Mouse (Mus musculus) erythroblast, adult 5-6 weeks (primary cell): ENCODE data around the gene Dchs2. TPM values are rescaled to one million over a fixed set of nuclear protein-coding genes. Genes with fewer than 3 reads are reported as not detected.

Source experiments
- ATAC-seq: replicated peaks from 2 replicates; pipeline ENCODE4 v1.8.0; 2016; ENCODE audit warnings: moderate number of reproducible peaks, mild to moderate bottlenecking, moderate TSS enrichment, inconsistent platforms; ENCODE audit not compliant: poor library complexity, low FRiP score, severe bottlenecking
- total RNA-seq, 2 experiments: library from RNA; stranded (forward) in 1 of 2; stranded (reverse) in 1 of 2; fragments of 150-400 nt in 1 of 2; fragments of 200-764, 138-1000 nt in 1 of 2; gene quantifications; 2 replicates each; pipeline versions ENCODE4 v1.2.3 to v1.2.4; 2015 to 2017; ENCODE audit warnings: low replicate concordance in 2 of 2

The Dchs2 gene
- total RNA-seq, 2 experiments from 2014 or later, result not detected

DNA sequence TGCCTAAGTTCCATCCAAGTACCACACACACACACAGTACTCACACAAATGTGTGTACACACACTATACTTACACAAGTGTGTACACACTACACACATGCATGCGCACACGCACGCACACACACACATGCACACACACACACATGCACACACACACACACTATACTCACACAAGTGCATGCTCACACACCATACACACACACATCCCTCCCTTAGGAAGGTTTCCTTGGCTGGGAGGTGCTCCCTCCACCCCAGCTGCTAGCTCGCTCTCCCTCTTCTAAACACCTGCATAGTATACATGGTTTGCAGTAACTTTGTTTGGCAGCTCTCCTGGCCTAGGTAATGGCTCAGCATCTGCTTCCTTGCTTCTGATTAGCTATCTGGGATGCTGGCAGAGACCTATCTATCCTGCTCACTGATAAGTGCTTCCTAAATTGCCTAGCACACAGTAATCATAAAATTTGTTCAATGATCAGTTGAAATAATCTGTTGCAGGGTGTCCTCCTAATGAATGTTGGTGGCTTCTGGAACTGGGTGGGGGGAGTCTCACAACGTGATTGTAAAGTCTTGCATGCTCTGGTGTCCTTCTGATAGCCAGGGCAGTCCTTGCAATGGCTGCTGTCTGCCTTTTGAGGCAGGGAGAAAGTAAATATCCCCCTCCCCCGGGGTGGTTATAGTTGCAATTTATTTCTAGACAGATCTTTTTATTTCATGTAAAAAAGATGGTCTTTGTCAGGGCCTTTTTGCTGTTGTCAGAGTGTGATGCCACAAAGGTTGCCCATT lies 19.7 kb downstream of the Dchs2 start:
- no peak for ATAC-seq

DNA sequence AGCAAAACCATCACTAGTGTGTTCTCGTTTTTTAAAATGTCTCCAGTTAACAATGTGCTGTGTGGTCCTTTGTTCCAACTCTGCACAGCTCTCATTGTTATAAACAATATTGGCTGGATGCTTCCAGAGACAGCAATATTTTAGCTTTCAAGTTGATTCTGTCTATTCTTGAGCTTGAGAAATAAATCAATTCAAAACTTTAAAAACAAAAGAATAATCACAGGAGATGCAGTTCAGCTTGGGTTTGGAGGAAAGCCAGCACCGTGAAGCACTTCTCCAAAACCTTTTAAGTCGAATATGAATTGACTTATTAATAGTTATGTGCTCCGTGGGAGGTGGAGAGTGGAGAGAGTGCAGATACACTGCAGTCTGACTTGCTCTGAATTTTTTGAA lies 20.3 kb downstream of the Dchs2 start:
- ATAC-seq, result no peak

DNA sequence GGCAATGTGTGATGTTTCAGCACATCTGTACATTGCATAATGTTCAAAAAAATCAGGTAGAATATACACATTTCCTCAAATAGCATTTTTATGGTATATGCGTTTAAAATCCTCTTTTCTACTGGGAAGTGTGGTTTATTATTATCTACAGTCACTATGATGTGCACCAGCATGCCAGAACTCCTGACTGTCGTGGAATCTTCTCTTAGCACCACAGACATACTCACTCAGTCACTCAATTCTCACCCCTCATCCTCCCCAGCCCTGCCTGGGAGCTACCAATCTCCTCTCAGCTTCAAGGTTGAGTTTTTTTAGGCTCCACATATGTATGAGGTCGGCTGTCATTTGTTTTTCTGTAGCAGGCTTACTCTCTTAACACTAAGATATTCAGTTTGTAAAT lies 20.8 kb downstream of the Dchs2 start:
- ATAC-seq, result no peak

DNA sequence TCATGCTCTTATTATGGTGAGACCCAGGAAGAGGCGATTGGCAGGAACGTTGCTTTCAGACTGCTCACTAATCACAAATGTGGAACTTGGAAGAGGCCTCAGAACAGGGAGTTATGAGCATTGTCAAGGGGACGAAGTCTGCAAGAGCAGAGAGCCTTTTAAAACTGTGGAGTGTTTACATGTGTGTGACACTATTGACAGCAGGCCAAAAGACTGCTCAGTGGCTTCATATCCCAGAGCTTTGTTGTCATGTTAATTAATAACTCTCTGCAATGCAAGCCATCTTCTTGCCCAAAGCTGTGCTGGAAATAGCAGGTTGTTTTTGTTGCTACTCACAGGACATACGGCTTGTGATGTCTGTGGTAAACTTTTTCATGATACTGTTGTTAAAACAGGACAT lies 27.9 kb downstream of the Dchs2 start:
- no peak for ATAC-seq

DNA sequence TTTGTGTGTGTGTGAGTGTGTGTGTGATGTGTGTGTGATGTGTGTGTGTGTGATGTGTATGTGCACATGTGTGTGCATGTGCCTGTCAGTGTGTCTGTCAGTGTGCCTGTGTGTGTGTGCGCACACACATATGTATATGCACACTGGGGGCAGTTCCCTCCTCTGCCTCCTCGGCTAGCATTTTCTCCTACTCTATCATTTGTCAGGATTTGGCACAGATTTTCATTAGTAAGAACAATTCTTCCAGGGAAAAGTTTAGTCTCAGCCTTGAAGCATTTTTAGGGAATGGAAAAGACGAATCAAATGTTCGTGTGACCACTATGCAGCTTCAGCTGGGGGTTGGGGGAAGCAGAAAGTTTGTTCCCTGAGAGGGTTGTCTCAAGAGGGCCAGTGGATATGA lies 28.4 kb downstream of the Dchs2 start:
- ATAC-seq, result no peak

DNA sequence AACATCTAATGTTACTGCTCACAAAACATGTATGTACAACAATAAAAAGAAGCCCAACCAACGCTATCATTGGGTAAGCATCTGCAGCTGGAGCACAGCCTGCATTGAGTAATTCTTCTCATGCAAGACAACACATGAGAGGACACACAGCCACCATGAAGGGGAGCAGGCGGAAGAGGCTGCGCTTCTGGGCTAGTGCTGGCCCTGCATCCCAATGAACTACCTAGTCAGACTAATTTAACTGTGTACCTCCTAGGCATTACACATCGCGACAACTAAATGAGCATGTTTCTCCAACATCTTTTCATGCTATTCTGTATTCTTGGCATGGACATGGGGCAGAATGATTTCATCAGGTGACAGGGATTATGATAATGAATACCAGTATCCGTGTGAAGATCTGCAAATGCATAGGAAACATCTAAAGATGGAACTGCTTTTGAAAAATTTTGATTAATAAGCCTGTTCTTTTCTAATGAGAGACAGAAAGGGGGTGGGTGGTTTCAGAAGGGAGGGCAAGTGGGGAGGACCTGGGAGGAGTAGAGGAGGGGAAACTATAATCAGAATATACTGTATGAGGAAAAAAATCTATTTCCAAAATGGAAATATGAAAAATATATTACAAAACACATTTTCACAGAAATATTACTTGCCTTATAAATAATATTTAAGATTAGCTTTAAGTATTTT lies 33.9 kb downstream of the Dchs2 start:
- ATAC-seq, result no peak

DNA sequence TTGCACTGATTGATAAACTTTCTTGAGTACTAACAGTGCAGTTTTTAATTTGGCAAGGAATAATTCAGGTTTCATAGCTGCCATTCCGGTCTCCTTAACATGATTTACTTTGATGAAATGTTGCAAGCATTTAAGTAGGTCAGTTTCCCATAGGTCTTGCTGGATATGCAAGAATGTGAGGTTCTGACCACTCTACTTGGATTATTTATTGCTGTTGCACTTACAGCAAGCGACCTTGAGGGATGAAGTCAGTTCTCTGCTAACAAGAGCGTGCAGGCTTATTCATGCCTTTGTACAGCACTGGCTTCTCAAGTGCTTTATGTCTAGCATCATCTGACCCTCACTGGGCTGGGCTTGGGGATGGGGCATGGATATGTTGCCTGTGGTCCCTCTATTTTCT lies 35.9 kb downstream of the Dchs2 start:
- ATAC-seq, result no peak

DNA sequence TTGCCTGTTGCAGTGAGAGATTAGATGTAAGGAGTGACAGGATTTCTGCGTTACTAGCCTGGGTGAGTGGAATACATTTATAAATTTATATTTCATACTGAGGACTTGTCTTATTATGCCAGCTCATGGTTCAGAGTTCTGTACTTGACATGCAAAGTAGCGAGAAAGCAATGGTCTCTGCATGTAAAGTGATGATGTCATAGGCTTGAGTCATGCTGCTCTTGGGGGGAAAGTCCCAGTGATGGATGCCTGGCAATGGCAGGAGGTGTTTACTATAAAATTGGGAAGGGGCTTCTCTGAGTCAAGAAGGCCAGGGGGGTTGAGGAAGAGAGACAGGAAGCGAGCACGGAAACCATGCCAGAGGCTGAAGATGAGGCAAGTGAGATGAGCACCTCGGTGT lies 57.8 kb downstream of the Dchs2 start:
- no peak for ATAC-seq

DNA sequence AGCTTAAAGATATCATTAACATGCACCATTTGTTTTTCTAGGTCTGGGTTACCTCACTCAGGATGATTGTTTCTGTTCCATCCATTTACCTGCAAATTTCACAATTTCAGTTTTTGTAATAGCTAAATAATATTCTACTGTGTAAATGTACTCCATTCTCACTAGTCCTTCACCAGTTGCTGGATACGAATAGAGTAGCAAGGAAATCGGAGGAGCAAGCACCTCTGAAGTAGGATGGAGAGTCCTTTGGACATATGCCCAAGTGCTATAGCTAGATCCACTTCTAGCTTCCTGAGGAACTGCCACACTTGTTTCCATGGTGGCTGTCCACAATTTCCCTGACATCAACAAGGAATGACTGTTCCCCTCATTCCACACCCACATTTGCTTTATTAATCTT lies 63.5 kb downstream of the Dchs2 start:
- ATAC-seq, result no peak

DNA sequence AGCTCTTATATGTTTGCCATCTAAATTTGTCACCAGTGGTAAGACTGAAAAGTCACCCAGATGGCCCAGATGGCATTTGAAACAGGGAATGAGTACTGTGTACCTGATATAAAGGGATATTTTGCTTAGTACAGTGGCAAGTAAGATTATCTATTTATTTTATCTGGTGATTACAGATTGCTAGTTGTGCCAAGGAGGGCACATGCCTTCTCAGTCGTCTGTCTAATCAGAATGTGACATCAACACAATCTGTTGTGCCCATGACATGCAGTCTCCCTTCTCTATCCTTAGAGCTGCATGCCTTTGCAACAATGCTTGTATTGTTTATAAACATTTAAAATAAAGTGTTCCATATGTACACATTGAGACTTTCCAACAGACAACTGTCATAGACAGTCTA lies 64.7 kb downstream of the Dchs2 start:
- no peak for ATAC-seq

DNA sequence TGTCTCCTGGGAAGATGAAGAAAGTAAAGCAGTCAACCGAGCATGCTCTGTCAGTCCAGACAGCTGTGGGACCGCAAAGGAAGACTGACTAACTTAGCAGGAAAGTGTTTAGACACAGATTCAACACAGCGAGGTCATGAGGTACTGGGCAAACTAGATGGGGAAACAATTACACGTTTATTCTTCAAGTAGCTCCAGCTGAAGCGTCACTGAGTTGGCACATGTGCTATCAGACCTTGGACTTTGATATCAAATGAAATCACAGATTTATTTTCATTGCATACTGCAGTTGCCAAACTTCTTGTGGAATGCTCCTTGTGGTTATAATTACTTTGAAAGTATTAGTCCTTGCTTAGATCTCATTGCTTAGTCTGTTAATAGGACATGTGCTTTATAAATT lies 67.2 kb downstream of the Dchs2 start:
- no peak for ATAC-seq

DNA sequence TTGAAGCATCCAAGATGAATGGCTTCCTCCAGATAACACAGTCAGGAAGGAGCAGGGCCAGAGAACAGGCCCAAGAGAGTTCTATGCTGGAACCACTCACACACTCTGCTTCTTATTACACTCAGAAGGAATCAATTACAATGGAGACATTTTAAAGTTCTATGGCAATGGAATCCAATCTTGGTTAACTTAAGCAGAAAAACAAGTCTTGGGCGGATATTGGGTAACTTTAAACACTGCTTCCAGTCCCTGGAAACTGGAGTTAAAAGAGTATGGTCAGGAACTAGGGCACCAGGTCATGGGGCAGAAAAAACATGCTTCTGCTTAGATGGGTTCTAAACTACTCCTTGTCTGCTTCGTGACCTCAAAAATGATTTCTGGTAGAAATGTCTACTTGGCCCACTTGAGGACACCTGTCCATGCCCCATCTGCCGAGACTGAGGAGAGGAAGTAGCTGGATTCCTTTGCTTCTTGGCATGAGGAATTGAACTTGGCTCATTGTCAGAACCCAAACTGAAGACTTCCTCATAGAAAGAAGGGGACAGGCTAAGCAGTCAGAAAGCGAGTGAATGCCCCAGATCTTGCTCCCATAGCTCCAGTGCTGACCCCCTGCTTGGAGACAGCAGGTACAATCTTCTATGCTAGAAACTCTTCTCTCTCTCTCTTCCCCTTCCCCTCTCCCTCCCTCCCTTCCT lies 73.7 kb downstream of the Dchs2 start:
- no peak for ATAC-seq

DNA sequence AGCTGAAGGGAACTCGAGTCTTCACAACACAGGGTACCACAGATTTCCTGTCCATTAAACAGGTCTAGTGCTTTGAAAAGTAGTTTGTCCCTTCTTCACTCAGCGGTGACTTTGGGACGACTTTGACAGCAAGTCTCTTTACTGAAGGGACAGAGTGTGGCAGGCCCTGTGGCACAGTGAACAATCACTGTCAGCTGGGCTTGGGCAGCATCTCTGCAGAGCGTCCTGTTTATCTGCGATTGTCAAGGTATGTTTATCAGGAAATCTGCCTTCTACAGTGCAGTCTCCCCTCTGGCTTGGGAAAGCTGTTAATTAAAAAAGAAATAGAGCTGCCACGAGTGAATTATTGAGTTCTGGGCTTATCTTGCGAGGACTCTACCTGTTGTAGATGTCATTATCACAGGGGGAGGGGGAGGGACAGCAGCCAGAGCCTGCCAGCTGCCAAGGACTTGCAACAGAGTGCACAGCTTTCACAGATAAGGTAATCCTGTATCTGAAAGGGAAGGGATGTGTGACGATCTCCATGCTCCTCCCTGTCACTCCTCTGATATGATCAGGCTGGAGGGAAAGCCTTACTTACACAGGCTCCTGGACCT lies 77.4 kb downstream of the Dchs2 start:
- ATAC-seq, result no peak

DNA sequence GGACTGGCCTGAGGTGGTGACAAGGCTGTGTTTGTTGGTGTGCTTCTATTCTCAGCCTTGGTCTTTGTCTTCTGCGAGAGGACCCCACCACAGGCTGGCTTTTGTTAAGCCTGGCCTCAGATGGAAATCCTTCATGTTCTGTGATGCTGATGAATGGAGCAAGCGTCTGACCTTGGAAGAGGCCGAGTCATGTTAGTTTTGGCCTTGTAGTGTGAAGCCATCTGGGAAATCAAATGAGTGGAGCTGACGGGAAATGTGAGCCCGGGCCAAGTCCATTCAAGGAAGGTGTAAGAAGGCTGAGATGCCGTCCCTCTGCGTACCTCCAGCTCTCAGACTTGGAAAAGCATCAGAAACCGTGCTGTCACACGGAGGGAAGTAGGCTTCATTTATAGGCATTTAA lies 81.9 kb downstream of the Dchs2 start:
- ATAC-seq, result no peak

DNA sequence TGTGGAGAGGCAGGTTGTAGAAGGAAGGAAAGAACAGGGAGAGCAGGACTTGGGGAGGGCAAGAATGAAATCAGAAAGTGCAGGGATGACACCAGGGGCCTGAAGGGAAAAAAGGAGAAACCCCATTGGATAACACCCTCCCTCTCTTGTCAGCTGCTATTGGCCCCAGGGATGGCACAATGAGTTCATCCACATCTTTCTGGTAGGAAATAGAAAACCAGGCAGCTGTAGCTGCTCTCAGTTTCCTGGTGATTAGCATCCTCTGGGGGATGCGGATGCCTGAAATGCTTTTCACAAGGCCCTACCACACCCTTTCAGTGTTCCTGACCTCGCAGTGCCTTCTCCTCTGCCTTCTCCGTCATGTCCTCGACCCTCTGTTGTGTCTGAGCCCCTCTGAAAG lies 82.5 kb downstream of the Dchs2 start:
- ATAC-seq, result no peak

DNA sequence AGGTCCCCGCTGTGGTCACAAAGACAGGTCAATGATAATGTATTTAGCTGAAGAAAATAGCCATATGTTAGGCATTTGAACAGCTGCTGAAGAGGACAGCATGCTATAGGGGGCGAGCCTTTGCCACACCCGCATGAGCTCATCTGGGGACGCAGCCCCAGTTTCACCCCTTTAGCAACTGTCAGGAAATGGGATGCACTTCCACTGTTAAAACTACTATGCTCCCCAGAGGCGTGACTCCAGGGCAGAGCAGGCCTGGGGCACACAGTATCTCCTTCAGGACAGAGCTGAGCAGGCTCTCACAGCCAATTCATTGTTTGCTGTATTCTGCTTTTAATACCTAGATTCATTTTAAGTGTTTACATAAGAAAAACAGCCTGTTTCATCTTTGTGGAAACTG lies 84.2 kb downstream of the Dchs2 start:
- no peak for ATAC-seq

DNA sequence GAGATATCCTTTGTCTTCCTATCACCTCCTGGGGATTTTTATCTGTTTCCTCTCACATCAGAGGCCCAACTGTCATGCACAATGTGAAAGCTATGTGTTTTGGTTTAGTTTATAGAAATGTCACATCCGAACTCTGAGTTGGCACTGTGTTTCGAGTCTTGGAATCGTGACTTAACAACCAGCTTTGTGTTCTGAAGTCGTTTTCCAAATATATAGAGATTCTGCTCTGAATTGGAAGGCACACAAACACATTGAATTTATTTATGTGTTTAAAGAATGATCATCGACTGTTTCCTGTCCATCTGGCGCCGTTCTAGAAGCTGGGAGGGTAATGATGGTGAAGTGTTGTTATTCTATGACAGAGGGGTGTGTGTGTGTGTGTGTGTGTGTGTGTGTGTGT lies 84.8 kb downstream of the Dchs2 start:
- ATAC-seq, result no peak

DNA sequence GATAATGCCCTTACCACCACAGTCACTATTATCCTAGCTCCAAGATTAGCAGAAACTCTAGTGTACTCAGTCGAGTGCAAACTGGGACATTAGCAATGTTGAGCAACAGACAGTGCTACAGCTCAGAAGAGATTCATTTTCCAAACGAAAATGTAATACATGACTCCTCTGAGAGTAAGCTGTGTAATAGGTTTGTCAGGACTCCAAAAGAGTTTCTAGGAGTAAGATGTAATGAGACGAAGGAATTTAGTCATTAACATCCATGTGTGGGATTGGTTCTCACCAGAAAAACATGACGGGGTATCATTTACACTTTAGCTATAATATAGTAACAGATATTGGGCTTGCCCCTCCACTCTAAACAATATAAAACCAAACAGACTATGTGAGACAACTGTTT lies 90.3 kb downstream of the Dchs2 start:
- no peak for ATAC-seq

DNA sequence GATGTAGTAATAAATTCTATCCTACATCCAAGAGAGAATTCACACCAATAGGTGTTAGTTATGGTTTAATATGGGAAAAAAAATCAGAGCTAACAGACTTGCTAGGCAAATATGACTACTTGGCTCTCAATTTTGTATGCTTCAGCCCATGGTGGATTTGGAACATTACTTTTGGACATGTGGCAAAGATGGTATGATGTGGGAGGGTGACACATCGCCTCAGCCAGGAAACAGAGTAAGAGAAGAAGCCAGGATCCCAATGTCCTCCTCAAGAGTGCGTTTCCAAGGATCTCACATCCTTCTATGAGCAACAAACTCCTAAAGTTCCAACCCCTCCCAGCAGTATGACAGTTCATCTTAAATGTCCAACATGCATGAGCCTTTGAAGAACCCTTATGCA lies 92.4 kb downstream of the Dchs2 start:
- ATAC-seq, result no peak

DNA sequence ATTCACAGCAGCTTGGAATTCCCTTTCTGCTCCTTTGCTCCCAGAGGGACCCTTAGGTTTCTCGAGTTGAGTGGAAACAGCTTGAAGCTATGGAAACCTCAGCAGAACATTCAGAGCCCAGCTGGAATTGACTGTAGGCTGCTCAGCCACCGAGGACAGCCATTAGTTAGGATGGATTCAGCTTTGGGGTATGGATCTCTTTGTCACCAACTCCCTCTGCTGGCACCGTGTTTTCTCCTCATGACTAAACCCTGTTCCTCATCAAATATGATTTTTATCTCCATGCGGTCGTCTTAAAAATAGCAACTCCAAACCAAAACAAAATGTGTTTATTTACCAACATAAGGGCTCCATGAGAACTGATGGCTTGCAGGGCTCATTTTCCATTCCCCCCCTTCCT lies 94.4 kb downstream of the Dchs2 start:
- ATAC-seq, result no peak

DNA sequence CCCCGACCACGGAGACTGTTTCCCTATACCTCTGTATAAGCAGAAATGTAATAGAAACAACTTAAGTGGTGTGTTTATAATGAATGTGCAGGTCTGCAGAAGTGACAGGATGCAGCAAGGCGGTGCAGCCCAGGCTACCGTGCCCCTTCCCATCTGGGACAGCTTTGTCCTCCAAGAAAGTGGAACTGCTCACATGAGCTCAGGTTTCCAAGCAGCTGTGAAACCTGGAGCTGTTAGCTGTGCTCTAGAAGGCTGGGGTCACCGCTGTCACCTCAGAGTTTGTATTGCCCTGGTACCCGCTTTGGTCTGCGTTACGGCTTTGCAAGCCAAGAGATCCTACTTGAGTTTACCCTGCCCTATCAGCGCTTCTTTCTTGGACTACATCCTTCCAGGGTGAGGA lies 100.6 kb downstream of the Dchs2 start:
- ATAC-seq, result no peak
